Mouse (Mus musculus) forebrain, embryonic 12.5 days (tissue): ENCODE measurements around the gene Brd1. TPM values are rescaled to one million over a fixed set of nuclear protein-coding genes. Genes with fewer than 3 reads are reported as not detected.

ENCODE experiments used
- ATAC-seq: fragments of 200-750 bp; cut with Nextera tagmentation; 2 replicates; pipeline ENCODE4 v1.8.0; 2017; ENCODE audit warnings: moderate TSS enrichment; ENCODE audit not compliant: low FRiP score
- H3K27ac ChIP-seq: fragments of 300-500 bp; sonication (generic); 2 replicates; pipeline ENCODE4 v1.5.1; 2016; ENCODE audit warnings: mild to moderate bottlenecking
- H3K27me3 ChIP-seq: fragments of 300-500 bp; sonication (generic); 2 replicates; pipeline ENCODE4 v1.6.1; 2016; ENCODE audit warnings: mild to moderate bottlenecking
- H3K36me3 ChIP-seq: fragments of 300-500 bp; sonication (generic); replicated peaks from 2 replicates; pipeline ENCODE4 v1.6.1; 2016; ENCODE audit warnings: mild to moderate bottlenecking
- H3K4me1 ChIP-seq: fragments of 300-500 bp; sonication (generic); 2 replicates; pipeline ENCODE4 v1.6.1; 2016
- H3K4me2 ChIP-seq: fragments of 300-500 bp; sonication (generic); 2 replicates; pipeline ENCODE4 v1.6.1; 2016; ENCODE audit warnings: mild to moderate bottlenecking, moderate library complexity
- H3K4me3 ChIP-seq: fragments of 300-500 bp; sonication (generic); replicated peaks from 2 replicates; pipeline ENCODE4 v1.5.1; 2016; ENCODE audit warnings: mild to moderate bottlenecking
- H3K9ac ChIP-seq: fragments of 300-500 bp; sonication (generic); 2 replicates; pipeline ENCODE4 v1.6.1; 2016; ENCODE audit warnings: mild to moderate bottlenecking
- H3K9me3 ChIP-seq: fragments of 300-500 bp; sonication (generic); 2 replicates; pipeline ENCODE4 v1.6.1; 2016
- WGBS: fragments of 180-500 bp; shearing (Covaris S2); methylation state at CpG from one replicate; pipeline ENCODE4 v1.1.7; 2016; 5-methylcytosine and 5-hydroxymethylcytosine counted together
- polyA plus RNA-seq: library from polyadenylated mRNA; unstranded; fragments of >200 nt; fragmentation: Nextera tagmentation; extraction: Ambion mirVana; gene quantifications from 2 replicates; pipeline ENCODE4 v1.2.1, GENCODE M21; 2016

Gene Brd1
- polyA plus RNA-seq, 1 experiment from 2014 or later, result 30.0 TPM

DNA sequence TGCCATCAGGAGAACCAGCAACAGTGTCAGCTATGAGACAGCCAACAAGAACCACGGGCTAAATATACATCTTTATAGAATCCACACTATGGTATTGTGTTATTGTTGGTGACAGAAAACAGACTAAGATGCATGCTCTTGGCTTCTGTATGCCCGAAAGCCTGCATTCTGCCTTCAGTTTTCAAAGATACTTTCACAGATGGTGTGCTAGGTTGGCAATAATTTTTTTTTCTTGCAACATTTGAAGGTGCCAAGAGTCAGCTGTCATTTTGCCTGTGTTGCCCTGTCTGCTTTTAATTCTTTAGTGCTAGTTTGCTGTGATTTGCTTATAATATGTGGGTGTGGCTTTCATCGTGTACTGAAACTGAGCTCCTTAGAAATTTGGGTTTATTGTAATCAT, 66.4 kb downstream of the Brd1 start:
- Histone ChIP-seq H3K4me3 (no peak overlapping the region), H3K9me3 (no peaks in the 10 kb centered on the region), H3K27ac (no peak overlapping the region), H3K4me2 (no peak overlapping the region), H3K27me3 (peaks cover 9% of the 10 kb centered on the region), H3K4me1 (no peaks in the 10 kb centered on the region; the same call in 1 of the 2 replicates), H3K9ac (no peak overlapping the region), H3K36me3 (no peaks in the 10 kb centered on the region)
- 80% methylated on average over 3 of the region's 3 CpGs for WGBS
- no peak for ATAC-seq

GRCm38 (mm10) chr15:88665846-88666245, 68.2 kb downstream of the Brd1 start:
- Histone ChIP-seq H3K9ac (no peak overlapping the region), H3K27me3 (peaks cover 18% of the 10 kb centered on the region), H3K9me3 (no peaks in the 10 kb centered on the region), H3K36me3 (no peaks in the 10 kb centered on the region), H3K27ac (no peak overlapping the region), H3K4me3 (no peak overlapping the region), H3K4me1 (peaks cover 5% of the 10 kb centered on the region), H3K4me2 (no peak overlapping the region)
- 38% methylated on average over 4 of the region's 4 CpGs for WGBS
- ATAC-seq, result no peak

GRCm38 (mm10) chr15:88663041-88663440, 71.0 kb downstream of the Brd1 start:
- no peak overlapping the region for H3K27ac ChIP-seq
- H3K4me2 ChIP-seq, result 0 out of 2 replicates have a peak overlapping the region, but pooled peaks have one; percentile 43
- no peaks in the 10 kb centered on the region for H3K9me3 ChIP-seq
- 36% methylated on average over 11 of the region's 11 CpGs for WGBS
- peaks cover 5% of the 10 kb centered on the region for H3K4me1 ChIP-seq
- H3K27me3 ChIP-seq, result peaks cover 18% of the 10 kb centered on the region
- no peak overlapping the region for H3K9ac ChIP-seq
- H3K36me3 ChIP-seq, result no peaks in the 10 kb centered on the region
- no peak overlapping the region for H3K4me3 ChIP-seq
- no peak for ATAC-seq

- Histone ChIP-seq H3K4me2 (peak overlapping the region; percentile 43), H3K4me3 (peak overlapping the region; percentile 14; the same call in 1 of the 2 replicates), H3K27ac (no peak overlapping the region), H3K9ac (no peak overlapping the region), H3K9me3 (no peaks in the 10 kb centered on the region), H3K27me3 (peaks cover 18% of the 10 kb centered on the region), H3K4me1 (peaks cover 5% of the 10 kb centered on the region), H3K36me3 (no peaks in the 10 kb centered on the region)
- ATAC-seq, result no peak
- WGBS, result 5% methylated on average over 22 of the region's 22 CpGs
These were observed 71.8 kb downstream of the Brd1 start for GRCm38 (mm10) chr15:88662111-88662850.

DNA sequence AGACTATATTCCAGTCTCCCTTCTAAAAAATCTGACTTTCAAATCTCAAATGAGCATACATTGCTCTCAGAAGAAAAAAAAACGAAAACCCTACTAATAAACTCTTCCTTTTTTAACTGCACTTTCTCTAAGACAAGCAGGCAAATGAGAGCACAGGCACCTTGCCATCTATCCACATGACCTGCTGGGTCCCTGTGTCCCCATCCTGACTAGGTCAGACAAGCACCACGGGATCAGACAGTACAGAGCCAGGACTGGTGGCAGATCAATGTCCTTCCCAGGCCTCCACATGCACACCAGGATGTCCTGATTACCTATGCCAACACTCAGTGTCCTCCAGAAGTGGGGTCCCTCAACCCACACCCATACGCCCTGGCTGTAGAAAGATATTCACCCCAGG, 72.4 kb downstream of the Brd1 start:
- no peak for ATAC-seq
- H3K36me3 ChIP-seq, result no peaks in the 10 kb centered on the region
- 71% methylated on average over 3 of the region's 3 CpGs for WGBS
- no peaks in the 10 kb centered on the region for H3K9me3 ChIP-seq
- peaks cover 5% of the 10 kb centered on the region for H3K4me1 ChIP-seq
- H3K4me3 ChIP-seq, result no peak overlapping the region
- no peak overlapping the region for H3K27ac ChIP-seq
- H3K9ac ChIP-seq, result no peak overlapping the region
- no peak overlapping the region for H3K4me2 ChIP-seq
- H3K27me3 ChIP-seq, result peaks cover 18% of the 10 kb centered on the region

DNA sequence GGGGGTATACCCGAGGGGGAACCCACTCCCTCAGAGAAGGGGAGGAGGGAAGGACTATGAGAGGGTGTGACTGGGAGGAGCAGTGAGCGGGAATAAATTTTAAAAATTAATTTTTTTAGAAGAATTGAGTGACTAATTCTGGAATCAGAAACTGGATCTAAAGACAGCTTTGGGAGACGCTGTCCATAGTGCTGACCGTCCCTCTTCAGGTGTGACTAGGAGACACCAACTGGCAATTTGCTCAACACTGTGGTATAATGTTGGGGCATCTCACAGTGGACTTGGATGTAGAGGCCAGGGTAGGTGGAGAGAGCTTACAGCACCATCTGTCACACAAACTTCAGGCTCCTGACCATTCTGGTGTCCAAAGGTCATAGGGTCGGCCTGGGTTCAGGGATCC, 82.0 kb downstream of the Brd1 start:
- Histone ChIP-seq H3K27ac (no peak overlapping the region), H3K4me2 (no peak overlapping the region), H3K9ac (no peak overlapping the region), H3K4me1 (0 out of 2 replicates have a peak, but pooled peaks cover 2% of the 10 kb centered on the region), H3K4me3 (no peak overlapping the region), H3K27me3 (peaks cover 15% of the 10 kb centered on the region; the same call in 1 of the 2 replicates), H3K9me3 (no peaks in the 10 kb centered on the region), H3K36me3 (no peaks in the 10 kb centered on the region)
- no peak for ATAC-seq
- 58% methylated on average over 5 of the region's 5 CpGs for WGBS

GRCm38 (mm10) chr15:88651019-88651418, 83.0 kb downstream of the Brd1 start:
- peak; percentile 33; the same call in 1 of the 2 replicates for ATAC-seq
- peaks cover 15% of the 10 kb centered on the region; the same call in 1 of the 2 replicates for H3K27me3 ChIP-seq
- H3K4me3 ChIP-seq, result no peak overlapping the region
- 0 out of 2 replicates have a peak, but pooled peaks cover 2% of the 10 kb centered on the region for H3K4me1 ChIP-seq
- 21% methylated on average over 13 of the region's 13 CpGs for WGBS
- H3K9me3 ChIP-seq, result no peaks in the 10 kb centered on the region
- H3K27ac ChIP-seq, result no peak overlapping the region
- H3K36me3 ChIP-seq, result no peaks in the 10 kb centered on the region
- H3K4me2 ChIP-seq, result no peak overlapping the region
- H3K9ac ChIP-seq, result no peak overlapping the region

Other genes starting within 250 kb of the Brd1 start
- gene Zdhhc25, start 133.9 kb downstream of the Brd1 start, polyA plus RNA-seq, result not detected in 2 replicates
- gene Zbed4, start 17.4 kb upstream of the Brd1 start, polyA plus RNA-seq, result 43.6 and 47.1 TPM in 2 replicates
- 8.3 and 8.9 TPM in 2 replicates for gene Alg12, start 85.1 kb upstream of the Brd1 start, polyA plus RNA-seq
- 63.1 and 64.3 TPM in 2 replicates for gene Creld2, start 85.4 kb upstream of the Brd1 start, polyA plus RNA-seq
- gene Pim3, start 128.0 kb upstream of the Brd1 start, polyA plus RNA-seq, result 46.0 and 49.4 TPM in 2 replicates
- gene Ttll8, start 220.2 kb upstream of the Brd1 start, polyA plus RNA-seq, result 0.14 and 0.17 TPM in 2 replicates
- gene Mlc1, start 244.8 kb upstream of the Brd1 start, polyA plus RNA-seq, result 15.5 and 16.3 TPM in 2 replicates
- not detected in 2 replicates for gene Mov10l1, start 248.7 kb upstream of the Brd1 start, polyA plus RNA-seq